Mouse (Mus musculus) layer of hippocampus, adult 9-10 months (tissue): ENCODE data around the gene 1700022I11Rik.
"Not testable (repeated sequence)": the region's sequence is repeated elsewhere in the genome, so short reads cannot be mapped to it uniquely, and the experiment has no call there.

Experiments
- DNase-seq: peaks from one replicate; pipeline ENCODE4 v3.0.0; 2022; ENCODE audit warnings: low spot score

Gene 1700022I11Rik

DNA sequence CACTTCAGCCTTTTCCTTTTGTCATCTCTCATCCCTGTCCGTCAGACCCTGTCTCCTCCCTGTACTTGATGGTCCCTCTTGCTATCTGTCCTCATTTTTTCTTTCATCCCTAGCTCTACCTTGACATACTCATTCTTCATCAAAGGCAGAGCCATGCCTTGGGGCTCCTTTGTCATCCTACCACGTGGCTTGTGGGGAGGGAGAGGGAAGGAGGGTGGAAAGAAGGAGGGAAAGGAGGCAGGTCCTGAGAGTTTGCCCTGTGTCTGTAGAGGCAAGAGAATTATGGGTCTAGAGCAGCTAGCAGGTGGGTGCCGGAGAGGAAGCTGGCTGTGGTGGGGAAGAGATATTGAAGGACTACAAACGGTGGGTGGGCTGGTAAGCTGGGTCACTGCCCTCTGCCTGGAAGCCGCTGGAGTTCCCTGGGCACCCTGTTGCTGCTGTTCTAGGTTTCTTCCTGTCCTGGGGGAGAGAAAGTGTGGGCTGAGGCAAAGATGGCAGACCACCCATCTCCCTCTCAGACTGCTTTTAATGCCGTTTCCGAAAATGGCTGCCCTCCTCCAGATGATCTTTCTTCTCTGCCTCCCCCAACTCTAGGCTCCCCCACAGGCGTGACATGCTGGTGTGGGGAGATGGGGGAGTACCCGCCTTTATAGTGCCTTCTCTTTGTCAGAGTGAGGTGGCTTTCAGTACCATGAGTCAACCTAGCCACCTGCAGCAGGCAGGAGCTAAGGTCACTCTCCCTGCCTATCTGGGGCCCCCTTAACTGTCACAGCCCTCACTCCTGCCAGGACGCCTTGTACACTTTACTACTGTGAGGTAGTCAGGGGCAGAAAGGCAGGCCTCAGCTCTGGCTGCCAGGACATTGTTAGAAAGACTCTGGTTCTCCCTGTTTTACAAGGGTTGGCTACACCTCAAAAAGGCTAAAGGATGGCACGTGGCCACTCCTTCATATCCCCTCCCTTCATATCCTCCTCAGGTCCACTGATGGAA, 17.9 kb upstream of the 1700022I11Rik start:
- DNase-seq = no peak

DNA sequence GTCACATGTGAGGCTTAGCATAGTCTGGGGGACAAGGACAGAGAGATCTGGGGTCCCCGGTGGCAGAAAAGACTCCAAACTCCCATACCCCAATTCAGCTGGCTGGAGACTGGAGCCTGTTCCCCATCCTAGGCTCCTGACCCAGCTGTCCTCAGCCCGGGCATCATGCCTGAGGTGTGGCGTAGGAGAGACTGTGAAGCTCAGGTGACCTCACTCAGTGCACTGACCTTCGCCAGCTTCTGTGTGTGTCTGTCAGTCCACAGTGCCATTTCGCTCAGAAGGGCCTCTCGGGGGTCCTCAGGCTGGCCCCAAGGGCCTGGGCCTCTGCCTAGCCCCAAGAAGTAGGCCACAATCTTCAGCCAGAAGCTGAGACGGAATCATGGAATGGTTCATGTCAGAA, 16.8 kb upstream of the 1700022I11Rik start:
- DNase-seq = no peak

DNA sequence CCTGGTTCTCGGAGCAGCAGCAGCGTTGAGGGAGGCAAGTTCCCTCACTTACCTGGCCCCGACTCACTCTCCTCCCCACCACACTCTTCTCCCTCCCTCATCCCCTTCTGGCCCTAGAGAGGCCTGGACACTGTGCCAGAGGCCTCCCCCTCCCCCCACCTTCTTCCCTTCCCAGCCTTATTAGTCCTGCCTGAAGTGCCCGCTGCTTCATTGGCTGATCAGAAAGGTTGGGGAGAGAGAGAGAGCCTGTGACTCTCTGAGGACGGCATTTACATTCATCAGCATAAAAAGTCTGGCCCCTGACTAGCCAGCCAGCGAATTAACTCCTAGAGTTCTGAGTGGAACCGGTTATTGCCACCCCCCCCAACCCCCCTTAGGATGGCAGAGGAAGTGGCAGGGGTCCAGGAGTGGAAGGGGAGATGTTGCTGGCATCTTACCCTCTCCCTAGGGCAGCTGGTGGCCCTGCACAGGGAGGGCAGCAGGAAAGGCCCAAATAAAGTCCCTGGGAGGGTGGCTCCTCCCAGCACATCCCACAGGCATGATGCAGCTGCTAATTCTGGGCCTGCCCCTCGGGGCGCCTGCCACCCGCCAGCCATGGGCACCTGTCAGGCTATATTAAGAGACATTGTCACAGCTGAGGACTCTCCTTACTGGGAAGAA, 15.8 kb upstream of the 1700022I11Rik start:
- DNase-seq = no peak

DNA sequence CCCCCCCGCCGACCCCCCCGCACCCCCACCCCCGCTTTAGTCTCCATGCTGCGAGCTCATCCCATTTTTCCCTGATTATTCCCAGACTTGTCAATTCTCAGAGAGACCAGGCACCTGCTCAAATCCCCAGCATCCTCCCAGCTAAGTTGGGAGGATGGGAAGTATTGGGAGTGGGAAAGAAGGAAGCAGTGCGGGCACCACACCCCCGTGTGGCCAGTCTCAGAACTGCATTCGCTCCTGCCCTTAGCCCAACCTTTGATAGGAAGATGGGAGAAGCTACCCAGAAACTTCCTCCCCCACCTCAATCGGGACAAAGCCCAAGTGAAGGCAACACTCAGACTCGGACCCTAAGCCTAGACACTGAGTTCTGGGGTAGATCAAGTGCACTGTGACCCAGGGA, 15.1 kb upstream of the 1700022I11Rik start:
- DNase-seq = peak; percentile 76

DNA sequence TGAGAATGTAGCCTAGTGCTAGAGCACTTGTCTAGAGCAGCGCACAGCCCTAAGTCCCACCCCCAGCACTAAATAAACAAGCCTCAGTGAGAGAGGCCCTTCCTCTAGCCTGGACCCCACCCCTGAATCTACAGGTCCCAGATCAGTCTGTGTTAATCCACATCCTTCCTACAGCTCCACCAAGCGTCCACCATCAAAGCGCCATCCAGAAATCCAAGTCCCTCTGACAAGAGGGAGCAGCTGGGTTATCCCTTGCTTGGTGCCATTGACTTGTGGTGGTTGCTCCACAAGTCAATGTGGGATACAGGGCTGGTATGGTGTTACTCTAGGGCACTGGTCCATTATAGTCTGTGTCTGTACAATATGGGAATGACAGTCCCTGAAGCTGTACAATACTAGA, 14.2 kb upstream of the 1700022I11Rik start:
- no peak for DNase-seq

DNA sequence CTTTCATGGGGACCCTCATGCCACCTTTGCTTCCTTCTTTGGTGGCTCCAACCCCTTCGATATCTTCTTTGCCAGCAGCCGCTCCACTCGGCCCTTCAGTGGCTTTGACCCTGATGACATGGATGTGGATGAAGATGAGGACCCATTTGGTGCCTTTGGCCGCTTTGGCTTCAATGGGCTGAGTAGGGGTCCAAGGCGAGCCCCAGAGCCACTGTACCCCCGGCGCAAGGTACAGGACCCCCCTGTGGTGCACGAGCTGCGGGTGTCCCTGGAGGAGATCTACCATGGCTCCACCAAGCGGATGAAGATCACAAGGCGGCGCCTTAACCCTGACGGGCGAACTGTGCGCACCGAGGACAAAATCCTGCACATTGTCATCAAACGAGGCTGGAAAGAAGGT, 12.8 kb upstream of the 1700022I11Rik start:
- no peak for DNase-seq

DNA sequence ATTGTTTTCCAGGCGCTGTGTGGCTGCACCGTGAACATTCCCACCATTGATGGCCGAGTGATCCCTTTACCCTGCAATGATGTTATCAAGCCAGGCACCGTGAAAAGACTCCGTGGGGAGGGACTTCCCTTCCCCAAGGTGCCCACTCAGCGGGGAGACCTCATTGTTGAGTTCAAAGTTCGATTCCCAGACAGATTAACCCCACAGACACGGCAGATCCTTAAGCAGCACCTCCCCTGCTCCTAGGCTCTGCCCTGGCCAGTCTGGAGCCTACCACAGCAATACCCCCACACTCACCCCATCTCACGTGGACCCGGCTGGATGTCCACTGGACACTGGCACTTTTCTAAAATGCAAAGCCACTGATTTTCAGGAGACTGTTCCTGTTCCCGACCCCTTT, 12.1 kb upstream of the 1700022I11Rik start:
- DNase-seq = no peak

DNA sequence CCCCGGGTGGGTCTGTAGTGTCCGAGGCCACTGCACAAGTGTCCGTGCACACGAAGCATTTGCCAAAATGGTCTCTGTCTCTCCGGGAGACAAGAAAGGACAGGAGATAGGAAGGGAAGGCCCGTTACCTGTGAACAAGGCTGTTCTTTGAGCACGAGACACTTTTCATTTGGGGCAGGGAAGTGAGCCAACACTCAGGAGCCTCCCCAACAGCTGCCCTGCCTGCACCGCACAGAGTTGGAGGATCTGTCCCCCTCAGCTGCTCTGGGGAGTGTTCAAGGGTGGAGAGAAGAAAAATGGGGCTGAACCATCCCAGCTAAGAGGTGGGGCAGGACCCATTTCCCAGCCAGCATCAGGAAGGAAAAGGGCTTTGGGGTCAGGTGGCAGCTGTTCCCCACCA, 11.4 kb upstream of the 1700022I11Rik start:
- no peak for DNase-seq

DNA sequence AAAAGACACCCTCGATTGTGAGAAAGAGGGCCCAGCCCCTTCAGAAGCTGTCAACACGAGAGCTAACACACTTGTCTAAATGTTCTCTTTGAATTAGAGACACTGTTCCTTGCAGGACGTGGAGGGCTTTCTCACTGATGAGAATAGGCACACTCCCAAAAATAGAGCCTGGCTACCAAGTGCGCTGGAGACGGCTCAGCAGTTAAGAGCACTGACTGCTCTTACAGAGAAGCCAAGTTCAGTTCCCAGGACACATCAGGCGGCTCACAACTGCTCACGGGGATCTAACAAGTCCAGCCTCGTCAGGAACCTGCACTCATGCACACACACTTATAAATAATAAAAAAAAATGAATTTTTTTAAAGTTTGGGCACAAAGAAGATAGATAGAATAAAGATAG, 10.5 kb upstream of the 1700022I11Rik start:
- no peak for DNase-seq

DNA sequence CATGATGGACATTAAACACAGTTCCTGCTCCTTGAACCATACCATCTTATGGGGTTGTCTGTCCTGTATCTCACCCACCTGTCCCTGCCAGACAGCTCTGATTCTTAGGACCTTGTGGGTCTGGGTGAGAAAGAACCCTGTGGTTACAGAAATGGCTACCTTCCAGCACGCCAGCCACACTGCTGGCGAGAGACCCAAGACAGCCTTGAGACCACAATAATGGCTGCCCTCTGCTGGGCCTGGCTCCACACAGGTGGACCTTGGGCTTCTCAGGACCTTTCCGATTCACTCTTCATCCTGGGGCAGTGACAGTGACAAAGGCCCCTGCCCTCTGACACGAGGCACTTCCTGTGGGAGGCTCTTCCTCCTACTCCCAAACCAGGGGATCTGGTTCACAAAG, 10.0 kb upstream of the 1700022I11Rik start:
- no peak for DNase-seq

DNA sequence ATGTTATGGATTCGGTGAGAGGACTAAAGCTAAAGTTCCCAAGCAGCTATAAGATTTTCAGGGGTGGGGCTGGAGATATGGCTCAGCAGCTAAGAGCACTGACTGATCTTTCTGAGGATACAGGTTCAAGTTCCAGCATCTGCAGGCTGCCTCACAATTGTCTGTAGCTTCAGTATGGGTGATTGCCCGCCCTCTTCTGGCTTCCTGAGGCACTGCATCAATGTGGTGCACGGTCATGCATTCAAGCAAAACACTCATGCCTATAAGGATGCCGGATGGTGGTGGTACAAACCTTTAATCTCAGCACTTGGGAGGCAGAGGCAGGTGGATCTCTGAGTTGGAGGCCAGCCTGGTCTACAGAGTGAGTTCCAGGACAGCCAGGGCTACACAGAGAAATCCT, 7.8 kb upstream of the 1700022I11Rik start:
- no peak for DNase-seq

DNA sequence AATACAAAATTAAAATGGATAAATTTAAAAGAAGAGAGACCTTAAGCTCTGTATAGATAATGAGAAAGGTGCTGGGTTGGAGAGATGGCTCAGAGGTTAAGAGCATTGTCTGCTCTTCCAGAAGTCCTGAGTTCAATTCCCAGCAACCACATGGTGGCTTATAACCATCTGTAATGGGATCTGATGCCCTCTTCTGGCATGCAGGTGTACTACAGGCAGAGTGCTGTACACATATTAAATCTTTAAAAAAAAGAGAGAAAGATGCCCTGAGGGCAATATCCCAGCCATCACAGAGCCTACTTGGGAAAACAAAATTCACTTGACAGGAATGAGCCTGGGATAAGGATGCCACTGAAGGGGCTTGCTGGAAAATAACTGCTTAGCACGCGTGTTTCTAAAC, 5.9 kb upstream of the 1700022I11Rik start:
- no peak for DNase-seq

DNA sequence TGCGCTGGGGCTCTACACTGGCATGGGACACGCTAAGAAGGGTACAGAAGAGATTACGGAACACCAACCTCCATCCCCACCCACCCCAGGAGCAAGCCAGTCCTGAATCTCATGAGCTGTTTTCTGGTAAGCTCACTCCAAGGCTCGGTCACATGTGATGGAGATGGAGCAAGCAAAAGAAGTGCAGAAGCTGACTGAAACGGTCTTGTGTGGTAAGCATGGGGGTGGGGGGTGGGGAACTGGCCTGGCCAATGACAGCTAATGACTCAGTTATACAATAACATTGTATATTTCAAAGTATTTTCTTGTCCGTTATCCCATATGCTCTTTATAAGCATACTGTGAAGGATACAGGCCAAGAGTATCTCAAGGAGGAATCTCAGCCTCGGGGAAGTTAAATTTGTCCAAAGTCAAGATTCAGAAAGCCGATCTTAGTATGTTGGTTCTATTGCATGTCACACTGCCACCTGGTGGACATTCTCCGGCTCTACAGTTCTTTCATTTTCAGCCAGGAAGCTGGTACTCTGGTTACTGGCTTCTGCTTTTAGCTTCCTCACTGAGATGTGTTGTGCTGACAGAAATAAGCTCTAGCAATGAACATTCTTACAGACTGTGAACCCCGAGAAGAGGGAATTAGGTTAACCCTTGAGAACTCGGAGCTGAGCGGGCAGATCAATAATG, 4.2 kb upstream of the 1700022I11Rik start:
- DNase-seq = no peak

DNA sequence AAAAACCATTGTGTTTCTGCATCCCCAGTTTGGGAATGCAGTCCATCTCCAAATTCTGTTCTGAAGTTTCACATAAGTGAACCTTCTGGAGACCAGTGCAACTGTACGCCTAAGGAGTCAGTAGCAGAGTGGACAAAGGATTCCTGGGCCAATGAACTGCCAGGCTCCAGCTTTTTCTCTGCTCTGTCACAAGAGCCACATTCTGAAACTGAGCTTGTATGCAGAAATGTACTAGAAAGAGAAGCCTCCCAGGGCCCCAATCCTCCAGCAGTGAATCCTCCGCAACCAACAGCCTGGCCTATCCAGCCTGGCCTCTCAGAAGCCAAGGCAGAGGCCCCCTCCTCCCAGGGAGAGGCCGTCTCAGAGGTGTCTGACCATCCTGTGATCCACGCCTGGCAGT, 3.5 kb downstream of the 1700022I11Rik start:
- no peak for DNase-seq

DNA sequence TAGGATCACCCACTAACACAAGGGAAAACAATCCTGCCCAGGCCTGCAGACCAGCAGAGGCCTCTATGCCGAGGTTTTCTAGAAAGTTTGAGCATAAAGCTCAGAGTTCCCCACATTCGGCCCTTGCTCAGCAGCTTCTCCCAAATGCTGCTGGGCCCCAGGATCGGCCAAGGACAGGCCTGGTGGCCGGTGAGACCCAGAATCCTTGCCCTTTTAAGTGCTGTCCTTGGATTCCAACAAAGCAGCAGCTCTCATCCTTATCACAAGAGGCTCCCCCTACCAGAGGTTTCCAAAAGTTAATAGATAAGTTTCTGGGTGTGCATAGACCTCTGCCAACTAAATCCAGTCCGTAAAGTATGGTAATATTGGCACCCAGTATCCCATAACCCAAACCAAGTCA, 4.5 kb downstream of the 1700022I11Rik start:
- no peak for DNase-seq

DNA sequence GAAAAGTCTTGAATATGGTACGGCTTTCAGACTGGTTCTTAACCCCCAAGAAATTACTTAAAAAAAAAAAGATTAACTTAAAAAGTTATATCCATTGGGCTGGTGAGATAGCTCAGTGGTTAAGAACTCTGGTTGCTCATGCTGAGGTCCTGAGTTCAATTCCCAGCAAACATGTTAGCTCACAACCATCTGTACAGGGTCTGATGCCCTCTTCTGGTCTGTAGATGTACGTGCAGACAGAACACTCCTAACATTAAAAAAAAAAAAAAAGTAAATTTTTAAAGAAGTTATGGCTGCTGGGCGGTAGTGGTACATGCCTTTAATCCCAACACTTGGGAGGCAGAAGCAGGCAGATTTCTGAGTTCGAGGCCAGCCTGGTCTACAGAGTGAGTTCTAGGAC, 8.7 kb downstream of the 1700022I11Rik start:
- DNase-seq = no peak

DNA sequence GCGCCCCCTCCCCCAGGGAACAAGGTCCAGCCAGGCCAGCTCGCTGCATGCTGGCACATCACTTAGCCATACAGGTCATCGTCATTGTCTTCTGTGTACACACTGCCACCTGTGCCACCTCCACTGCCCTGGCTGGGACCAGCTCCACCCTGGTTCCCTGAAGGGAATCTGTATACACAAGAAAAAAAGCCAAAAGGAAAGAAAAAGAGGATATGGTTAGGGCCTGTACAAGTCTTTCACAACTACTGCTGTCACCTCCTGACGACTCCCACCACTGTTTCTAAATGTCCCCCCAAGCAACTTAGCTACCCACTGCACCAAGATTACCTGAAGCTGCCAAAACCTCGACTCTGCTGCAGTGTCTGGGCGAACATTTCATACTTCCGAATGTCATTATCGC, 11.1 kb downstream of the 1700022I11Rik start:
- not testable (repeated sequence) for DNase-seq

DNA sequence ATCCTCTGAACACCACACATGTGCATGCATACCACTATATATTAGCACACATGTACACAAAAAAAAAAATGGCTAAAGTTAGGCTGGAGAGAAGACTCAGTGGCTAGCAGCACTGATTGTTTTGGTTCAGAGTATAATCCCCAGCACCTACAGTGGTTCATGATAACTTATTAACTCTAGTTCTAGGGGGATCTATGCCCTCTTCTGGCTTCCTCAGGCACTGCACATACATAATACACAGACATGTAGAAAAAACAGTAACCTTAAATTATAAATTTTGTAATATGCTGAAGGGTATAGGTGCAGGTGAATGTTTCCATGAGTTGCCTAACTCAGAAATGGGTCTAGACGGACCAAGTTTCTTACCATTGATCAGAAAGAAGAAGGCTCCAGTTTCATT, 18.9 kb downstream of the 1700022I11Rik start:
- DNase-seq = no peak

DNA sequence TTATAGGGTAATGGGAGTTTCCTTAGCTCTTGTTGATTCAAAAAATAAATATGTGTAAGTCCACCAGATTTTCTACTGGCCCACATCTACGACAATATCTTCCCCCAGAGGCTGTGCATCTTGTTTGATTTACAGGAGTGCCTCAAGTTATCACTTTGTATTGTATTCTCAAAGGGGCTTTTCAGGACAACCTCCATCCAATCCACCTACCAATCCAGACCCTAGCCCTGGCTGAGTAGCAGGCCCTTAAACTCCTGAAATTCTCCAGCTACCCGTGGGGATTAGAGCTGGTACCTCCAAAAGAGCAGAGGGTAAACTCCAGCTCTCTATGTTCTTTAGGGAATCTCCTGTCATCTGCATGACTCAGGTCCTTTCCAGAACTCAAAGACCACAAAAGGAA, 28.6 kb downstream of the 1700022I11Rik start:
- no peak for DNase-seq

DNA sequence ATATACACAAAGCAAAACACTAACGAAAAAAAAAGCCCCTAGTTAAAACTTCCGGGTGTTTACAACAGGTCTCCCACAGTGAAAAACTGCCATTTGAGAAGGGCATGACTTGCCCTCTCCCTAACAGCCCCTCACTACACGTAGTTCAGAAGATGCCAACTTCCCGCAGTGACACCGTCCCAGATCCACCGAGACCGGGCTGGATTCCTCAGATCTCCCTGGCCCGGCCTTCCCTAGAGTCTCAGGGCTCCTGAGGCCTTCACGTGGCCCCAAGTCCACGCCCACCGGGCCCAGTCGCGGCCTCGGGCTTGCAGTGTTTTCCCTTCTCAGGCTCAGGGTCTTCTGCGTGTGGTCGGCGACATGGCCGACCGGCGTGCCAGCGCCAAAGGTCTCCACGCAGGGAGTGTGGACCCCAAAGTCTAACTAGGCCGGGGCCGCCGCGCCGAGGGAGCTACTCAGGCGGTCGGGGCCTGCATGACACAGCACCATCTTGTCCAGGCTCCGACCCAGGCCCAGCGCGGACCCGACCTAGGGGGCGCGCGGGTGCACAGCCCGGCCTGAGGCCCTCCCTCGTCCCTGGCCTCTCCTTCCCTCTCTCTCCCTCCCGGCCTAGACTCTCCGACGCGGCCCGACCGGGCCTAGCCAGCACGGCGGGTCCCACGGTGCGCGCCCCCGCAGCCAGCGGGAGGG, 30.2 kb downstream of the 1700022I11Rik start:
- peak; percentile 37 for DNase-seq

DNA sequence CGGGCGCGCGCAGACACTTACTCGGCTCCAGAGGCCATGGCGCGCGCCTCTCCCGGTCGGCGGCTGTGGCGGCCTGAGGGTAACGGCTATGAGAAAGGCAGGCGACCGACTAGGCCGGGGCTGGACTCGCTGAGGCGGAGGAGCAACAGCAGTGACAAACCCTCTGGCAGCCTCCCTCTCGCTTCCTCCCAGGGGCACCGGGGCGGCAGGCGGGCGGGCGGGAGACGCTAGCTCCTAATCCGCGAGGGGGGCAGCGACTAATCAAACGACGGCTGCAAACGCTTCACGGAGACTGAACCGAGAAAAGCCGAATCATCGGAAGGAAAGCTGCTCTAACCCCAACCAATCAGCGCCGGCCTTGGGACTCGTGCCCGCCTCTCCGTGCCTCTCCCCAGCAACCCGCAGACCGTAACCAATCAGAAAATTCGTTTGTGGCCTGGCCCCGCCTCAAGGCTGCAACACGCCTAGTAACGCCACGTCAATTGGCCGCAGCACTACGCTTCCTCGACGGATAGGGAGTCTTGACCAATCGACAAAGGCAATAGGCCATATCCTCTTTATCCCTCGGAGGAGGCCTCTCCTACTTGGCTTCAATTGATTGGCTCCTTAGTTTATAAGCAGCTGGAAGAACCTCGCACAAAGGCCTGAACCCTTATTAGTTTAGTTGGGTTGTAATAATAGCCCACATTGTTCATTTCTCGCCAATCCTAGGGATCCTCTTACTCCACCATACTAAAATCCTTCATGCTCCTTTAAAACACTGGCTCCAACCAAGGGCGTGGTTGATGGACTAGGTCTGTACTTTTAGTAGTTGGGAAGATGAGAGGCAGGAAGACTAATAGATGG, 31.0 kb downstream of the 1700022I11Rik start, which contains the start of gene Vcp:
Gene Vcp, minus strand, starts transcription at position 367 of the 846 bp plus-strand sequence.
- DNase-seq = peak; percentile 95
